Mouse (Mus musculus) E14TG2a.4 (cell line): ENCODE results near the gene Scd4.
A peak's percentile ranks its signal among the peaks of the same experiment; 100 is the strongest.

ENCODE experiments used
- H3K27me3 ChIP-seq: 2 replicates; pipeline ENCODE4 v1.6.1; 2014; ENCODE audit warnings: low read length, control low read depth; ENCODE audit not compliant: insufficient read depth
- H3K36me3 ChIP-seq: 2 replicates; pipeline ENCODE4 v1.6.1; 2014; ENCODE audit warnings: low read length, control low read depth; ENCODE audit not compliant: insufficient read depth
- H3K4me1 ChIP-seq: replicated peaks from 2 replicates; pipeline ENCODE4 v1.6.1; 2014; ENCODE audit warnings: low read depth, low read length, control low read depth
- H3K4me3 ChIP-seq: replicated peaks from 2 replicates; pipeline ENCODE4 v1.5.1; 2014; ENCODE audit warnings: mild to moderate bottlenecking, low read length
- H3K9me3 ChIP-seq: 2 replicates; pipeline ENCODE4 v1.6.1; 2014; ENCODE audit warnings: low read length, control low read depth
- CTCF ChIP-seq: conservative IDR thresholded peaks from 2 replicates; pipeline ENCODE4 v1.5.1; 2014; ENCODE audit warnings: low read length
- NANOG ChIP-seq: IDR thresholded peaks from 2 replicates; pipeline ENCODE4 v1.6.1; 2014; ENCODE audit warnings: borderline replicate concordance, low read length, mixed read lengths
- POU5F1 ChIP-seq: IDR thresholded peaks from 2 replicates; pipeline ENCODE4 v1.6.1; 2014; ENCODE audit warnings: low read length, borderline replicate concordance

The Scd4 gene

GRCm38 (mm10) chr19:44310814-44311213 lies 22.1 kb upstream of the Scd4 start:
- H3K9me3 ChIP-seq = no peaks in the 10 kb centered on the region
- no peak overlapping the region; the same call in 1 of the 2 replicates for H3K4me3 ChIP-seq
- peaks cover 36% of the 10 kb centered on the region for H3K36me3 ChIP-seq
- H3K27me3 ChIP-seq = no peaks in the 10 kb centered on the region
- TF ChIP-seq NANOG (no peak), CTCF (no peak), POU5F1 (no peak)
- H3K4me1 ChIP-seq = peaks cover 58% of the 10 kb centered on the region

- Histone ChIP-seq H3K9me3 (no peaks in the 10 kb centered on the region), H3K4me1 (peaks cover 64% of the 10 kb centered on the region), H3K36me3 (peaks cover 30% of the 10 kb centered on the region), H3K4me3 (peak overlapping the region; percentile 18; the same call in 1 of the 2 replicates), H3K27me3 (no peaks in the 10 kb centered on the region)
- TF ChIP-seq POU5F1 (no peak), CTCF (no peak), NANOG (no peak)
Observed at GRCm38 (mm10) chr19:44311306-44312006, 21.4 kb upstream of the Scd4 start.

- Histone ChIP-seq H3K36me3 (peaks cover 24% of the 10 kb centered on the region), H3K4me1 (peaks cover 67% of the 10 kb centered on the region), H3K27me3 (no peaks in the 10 kb centered on the region), H3K4me3 (0 out of 2 replicates have a peak overlapping the region, but pooled peaks have one; percentile 18), H3K9me3 (no peaks in the 10 kb centered on the region)
- no peak for TF ChIP-seq NANOG
- no peak for TF ChIP-seq CTCF
- no peak for TF ChIP-seq POU5F1
Observed at GRCm38 (mm10) chr19:44312007-44312360, 20.9 kb upstream of the Scd4 start.

GRCm38 (mm10) chr19:44313066-44313465 lies 19.8 kb upstream of the Scd4 start:
- TF ChIP-seq CTCF (no peak), POU5F1 (no peak), NANOG (no peak)
- no peaks in the 10 kb centered on the region for H3K27me3 ChIP-seq
- H3K36me3 ChIP-seq = peaks cover 14% of the 10 kb centered on the region
- peaks cover 70% of the 10 kb centered on the region for H3K4me1 ChIP-seq
- H3K4me3 ChIP-seq = no peak overlapping the region
- no peaks in the 10 kb centered on the region for H3K9me3 ChIP-seq

- peak overlapping the region; percentile 79 for H3K4me3 ChIP-seq
- H3K4me1 ChIP-seq = peaks cover 70% of the 10 kb centered on the region
- no peak for TF ChIP-seq NANOG
- no peak for TF ChIP-seq CTCF
- no peak for TF ChIP-seq POU5F1
- H3K9me3 ChIP-seq = no peaks in the 10 kb centered on the region
- H3K36me3 ChIP-seq = 0 out of 2 replicates have a peak, but pooled peaks cover under 1% of the 10 kb centered on the region
- H3K27me3 ChIP-seq = no peaks in the 10 kb centered on the region
Observed at GRCm38 (mm10) chr19:44314327-44314759, 18.5 kb upstream of the Scd4 start.

GRCm38 (mm10) chr19:44314871-44315414 lies 17.9 kb upstream of the Scd4 start:
- H3K9me3 ChIP-seq = no peaks in the 10 kb centered on the region
- H3K36me3 ChIP-seq = no peaks in the 10 kb centered on the region
- H3K4me3 ChIP-seq = peak overlapping the region; percentile 79
- no peaks in the 10 kb centered on the region for H3K27me3 ChIP-seq
- H3K4me1 ChIP-seq = peaks cover 68% of the 10 kb centered on the region
- no peak for TF ChIP-seq POU5F1
- no peak for TF ChIP-seq NANOG
- no peak for TF ChIP-seq CTCF

- Histone ChIP-seq H3K36me3 (no peaks in the 10 kb centered on the region), H3K4me1 (peaks cover 58% of the 10 kb centered on the region), H3K4me3 (no peak overlapping the region), H3K27me3 (no peaks in the 10 kb centered on the region), H3K9me3 (no peaks in the 10 kb centered on the region)
- TF ChIP-seq CTCF = no peak
Observed at GRCm38 (mm10) chr19:44316752-44317315, 16.1 kb upstream of the Scd4 start.

- TF ChIP-seq NANOG (no peak), CTCF (no peak), POU5F1 (no peak)
- Histone ChIP-seq H3K9me3 (no peaks in the 10 kb centered on the region), H3K27me3 (no peaks in the 10 kb centered on the region), H3K36me3 (no peaks in the 10 kb centered on the region), H3K4me1 (peaks cover 52% of the 10 kb centered on the region), H3K4me3 (no peak overlapping the region)
Observed at GRCm38 (mm10) chr19:44317391-44317790, 15.5 kb upstream of the Scd4 start.
